Mouse (Mus musculus) testis, adult 2 months (tissue): ENCODE data around the gene Mrgprh.

Experiments
- CTCF ChIP-seq: fragments of 200-500 bp; IDR thresholded peaks from 2 replicates; pipeline ENCODE4 v1.5.1; 2012; ENCODE audit warnings: low read depth, mild to moderate bottlenecking, inconsistent platforms, low read length, moderate library complexity; ENCODE audit not compliant: control insufficient read depth, insufficient read depth, insufficient replicate concordance
- POLR2A ChIP-seq: fragments of 200-500 bp; IDR thresholded peaks from 2 replicates; pipeline ENCODE4 v1.6.1; 2012; ENCODE audit warnings: low read depth, mild to moderate bottlenecking, inconsistent platforms, low read length, moderate library complexity; ENCODE audit not compliant: control insufficient read depth

DNA sequence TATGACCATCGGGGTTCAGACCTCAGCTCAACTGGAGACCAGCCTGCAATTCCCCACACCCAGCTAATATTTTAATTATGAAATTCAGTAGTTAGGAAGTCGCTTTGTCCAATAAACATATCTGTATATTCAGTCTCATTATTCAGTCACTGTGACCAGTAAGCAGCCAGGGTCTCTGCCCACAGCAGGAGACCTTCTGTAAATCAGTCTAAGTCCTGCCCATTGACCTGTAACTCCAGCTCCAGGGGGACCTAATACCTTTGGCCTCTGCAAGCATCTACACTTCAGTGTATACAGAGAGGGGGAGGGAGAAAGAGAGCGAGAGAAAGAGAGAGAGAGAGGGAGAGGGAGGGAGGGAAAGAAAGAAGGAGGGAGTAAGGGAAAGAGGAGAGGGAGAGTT lies 41.5 kb upstream of the Mrgprh start:
- no peak for TF ChIP-seq CTCF
- TF ChIP-seq POLR2A = no peak
